Mouse (Mus musculus) adrenal gland, postnatal 14 days (tissue): ENCODE data around the gene 4933416C03Rik. TPM values are rescaled to one million over a fixed set of nuclear protein-coding genes. Genes with fewer than 3 reads are reported as not detected.

Experiments used
- DNase-seq: peaks from one replicate; pipeline ENCODE4 v3.0.0; 2021; ENCODE audit warnings: mixed read lengths
- total RNA-seq: library from RNA; stranded (reverse); gene quantifications from 2 replicates; pipeline ENCODE4 v1.2.3, GENCODE M21; 2021

4933416C03Rik gene
- total RNA-seq, 1 experiment from 2014 or later: not detected

GRCm38 (mm10) chr10:116078636-116079035 lies 35.1 kb downstream of the 4933416C03Rik start:
- no peak for DNase-seq

DNA sequence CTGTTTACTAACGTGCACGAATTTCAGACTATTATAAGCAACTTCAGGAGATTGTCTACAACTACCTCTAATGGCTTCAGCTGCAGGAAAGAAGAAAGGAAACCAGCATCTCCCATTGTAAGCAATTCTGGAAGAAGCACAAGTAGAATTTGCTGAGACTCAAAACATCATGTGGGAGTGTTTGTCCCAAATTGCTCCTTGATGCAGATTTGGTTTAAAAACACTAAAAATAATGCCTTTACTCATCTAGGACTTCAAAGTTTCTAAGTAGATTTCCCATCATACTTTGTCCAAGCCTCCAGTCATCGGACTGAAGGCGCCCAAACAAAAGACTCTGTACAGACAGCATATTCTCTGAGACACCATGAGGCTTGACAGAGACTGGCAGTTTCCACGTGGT lies 37.8 kb downstream of the 4933416C03Rik start:
- no peak for DNase-seq

Other genes with a start within 250 kb of the 4933416C03Rik start
- gene Ptprr, start 95.7 kb downstream of the 4933416C03Rik start, total RNA-seq: 4.5 and 6.2 TPM in 2 replicates
- 62.5 and 64.6 TPM in 2 replicates for gene Ptprb, start 161.6 kb upstream of the 4933416C03Rik start, total RNA-seq